Mouse (Mus musculus): ENCODE measurements around the gene Shoc2.

DNA sequence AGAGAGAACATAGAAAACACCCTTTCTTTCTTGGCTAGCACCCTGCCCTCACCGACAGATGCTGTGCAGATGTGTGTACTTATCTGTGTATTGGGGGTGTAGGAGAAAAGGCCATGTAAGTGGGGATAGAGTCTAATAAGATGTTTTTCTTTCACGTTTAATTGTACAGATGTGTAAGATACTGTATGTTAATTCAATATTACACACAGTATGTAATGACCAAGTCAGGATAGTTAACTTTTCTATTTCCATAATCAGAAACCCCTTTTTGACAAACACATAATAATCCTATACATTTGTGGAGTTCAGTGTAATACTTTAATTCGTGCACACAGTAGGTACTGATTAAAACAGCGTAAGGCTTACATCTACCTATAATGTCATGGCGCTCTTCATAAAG lies 99.7 kb downstream of the Shoc2 start, which contains the start of gene Adra2a:
- TF ChIP-seq CTCF (IDR thresholded peaks at IDR 0.05; ENCODE audit: low read depth) (no peak), EP300 (optimal IDR thresholded peaks at IDR 0.05) (no peak)
